Mouse (Mus musculus) hindbrain, embryonic 13.5 days (tissue): ENCODE measurements around the gene Gstm2. TPM values are rescaled to one million over a fixed set of nuclear protein-coding genes. Genes with fewer than 3 reads are reported as not detected.
"Not testable (repeated sequence)": the region's sequence is repeated elsewhere in the genome, so short reads cannot be mapped to it uniquely, and the experiment has no call there.

ENCODE experiments used
- ATAC-seq: fragments of 200-750 bp; cut with Nextera tagmentation; 2 replicates; pipeline ENCODE4 v1.8.0; 2017; ENCODE audit warnings: moderate TSS enrichment; ENCODE audit not compliant: low FRiP score
- H3K27ac ChIP-seq: fragments of 300-500 bp; sonication (generic); 2 replicates; pipeline ENCODE4 v1.5.1; 2015; ENCODE audit warnings: inconsistent platforms, mild to moderate bottlenecking, moderate library complexity
- H3K27me3 ChIP-seq: fragments of 300-500 bp; sonication (generic); 2 replicates; pipeline ENCODE4 v1.6.1; 2015; ENCODE audit warnings: mild to moderate bottlenecking, inconsistent platforms
- H3K36me3 ChIP-seq: fragments of 300-500 bp; sonication (generic); 2 replicates; pipeline ENCODE4 v1.6.1; 2015; ENCODE audit warnings: mild to moderate bottlenecking, inconsistent platforms
- H3K4me1 ChIP-seq: fragments of 300-500 bp; sonication (generic); replicated peaks from 2 replicates; pipeline ENCODE4 v1.6.1; 2015; ENCODE audit warnings: inconsistent platforms
- H3K4me2 ChIP-seq: fragments of 300-500 bp; sonication (generic); 2 replicates; pipeline ENCODE4 v1.6.1; 2015; ENCODE audit warnings: inconsistent platforms, mild to moderate bottlenecking, moderate library complexity
- H3K4me3 ChIP-seq: fragments of 300-500 bp; sonication (generic); 2 replicates; pipeline ENCODE4 v1.5.1; 2015; ENCODE audit warnings: mild to moderate bottlenecking, inconsistent platforms
- H3K9ac ChIP-seq: fragments of 300-500 bp; sonication (generic); 2 replicates; pipeline ENCODE4 v1.6.1; 2015; ENCODE audit warnings: mild to moderate bottlenecking, inconsistent platforms
- H3K9me3 ChIP-seq: fragments of 300-500 bp; sonication (generic); 2 replicates; pipeline ENCODE4 v1.6.1; 2016; ENCODE audit warnings: inconsistent platforms
- WGBS: fragments of 180-500 bp; shearing (Covaris S2); methylation state at CpG from one replicate; pipeline ENCODE4 v1.1.7; 2015; 5-methylcytosine and 5-hydroxymethylcytosine counted together
- polyA plus RNA-seq: library from polyadenylated mRNA; unstranded; fragments of >200 nt; fragmentation: Nextera tagmentation; extraction: Ambion mirVana; gene quantifications from 2 replicates; pipeline ENCODE4 v1.2.1, GENCODE M21; 2015

Gene Gstm2
- polyA plus RNA-seq, 1 experiment from 2014 or later = 10.0 TPM

- no peak for ATAC-seq
- Histone ChIP-seq H3K9ac (no peak overlapping the region), H3K4me3 (no peak overlapping the region), H3K27me3 (no peaks in the 10 kb centered on the region), H3K4me1 (no peaks in the 10 kb centered on the region; the same call in 1 of the 2 replicates), H3K27ac (no peak overlapping the region), H3K9me3 (no peaks in the 10 kb centered on the region), H3K36me3 (no peaks in the 10 kb centered on the region), H3K4me2 (no peak overlapping the region)
- 79% methylated on average over 3 of the region's 3 CpGs for WGBS
Observed at GRCm38 (mm10) chr3:107983771-107984170, 2.5 kb downstream of the Gstm2 start.

- H3K9ac ChIP-seq = no peak overlapping the region
- no peaks in the 10 kb centered on the region for H3K27me3 ChIP-seq
- H3K4me2 ChIP-seq = no peak overlapping the region
- no peak overlapping the region for H3K4me3 ChIP-seq
- no peaks in the 10 kb centered on the region; the same call in 1 of the 2 replicates for H3K4me1 ChIP-seq
- WGBS = 85% methylated on average over 6 of the region's 6 CpGs
- no peaks in the 10 kb centered on the region for H3K9me3 ChIP-seq
- no peaks in the 10 kb centered on the region for H3K36me3 ChIP-seq
- ATAC-seq = no peak
- no peak overlapping the region for H3K27ac ChIP-seq
Observed at GRCm38 (mm10) chr3:107982726-107983125, 3.5 kb downstream of the Gstm2 start.

GRCm38 (mm10) chr3:107981261-107981660 is 5.0 kb downstream of the Gstm2 start:
- H3K36me3 ChIP-seq = no peaks in the 10 kb centered on the region
- no peak for ATAC-seq
- no peak overlapping the region for H3K4me2 ChIP-seq
- no peak overlapping the region for H3K4me3 ChIP-seq
- H3K9ac ChIP-seq = no peak overlapping the region
- H3K27me3 ChIP-seq = no peaks in the 10 kb centered on the region
- WGBS = 62% methylated on average over 3 of the region's 3 CpGs
- H3K27ac ChIP-seq = no peak overlapping the region
- H3K9me3 ChIP-seq = no peaks in the 10 kb centered on the region
- H3K4me1 ChIP-seq = no peaks in the 10 kb centered on the region

GRCm38 (mm10) chr3:107977691-107978090 is 8.6 kb downstream of the Gstm2 start:
- Histone ChIP-seq H3K9me3 (no peaks in the 10 kb centered on the region), H3K4me1 (no peaks in the 10 kb centered on the region), H3K27ac (no peak overlapping the region), H3K27me3 (no peaks in the 10 kb centered on the region), H3K9ac (no peak overlapping the region), H3K36me3 (no peaks in the 10 kb centered on the region), H3K4me2 (no peak overlapping the region), H3K4me3 (no peak overlapping the region)
- ATAC-seq = no peak
- 87% methylated on average over 3 of the region's 3 CpGs for WGBS

GRCm38 (mm10) chr3:107974237-107974636 is 12.0 kb downstream of the Gstm2 start:
- WGBS = 93% methylated on average over 1 of the region's 1 CpGs

GRCm38 (mm10) chr3:107972070-107972469 is 14.2 kb downstream of the Gstm2 start:
- Histone ChIP-seq H3K4me3 (no peak overlapping the region), H3K4me2 (no peak overlapping the region), H3K27ac (no peak overlapping the region), H3K9ac (no peak overlapping the region), H3K36me3 (no peaks in the 10 kb centered on the region), H3K27me3 (no peaks in the 10 kb centered on the region), H3K9me3 (no peaks in the 10 kb centered on the region), H3K4me1 (no peaks in the 10 kb centered on the region)
- 94% methylated on average over 3 of the region's 3 CpGs for WGBS
- no peak for ATAC-seq

More at GRCm38 (mm10) chr3:107974237-107974636, 12.0 kb downstream of the Gstm2 start:
- Histone ChIP-seq H3K27me3 (no peaks in the 10 kb centered on the region), H3K9ac (no peak overlapping the region), H3K36me3 (no peaks in the 10 kb centered on the region), H3K4me2 (no peak overlapping the region), H3K27ac (no peak overlapping the region), H3K4me1 (no peaks in the 10 kb centered on the region), H3K9me3 (no peaks in the 10 kb centered on the region), H3K4me3 (no peak overlapping the region)
- no peak for ATAC-seq

- not testable (repeated sequence) for H3K4me3 ChIP-seq, H3K36me3 ChIP-seq, H3K4me2 ChIP-seq, H3K27me3 ChIP-seq, H3K27ac ChIP-seq, ATAC-seq, H3K9me3 ChIP-seq, H3K9ac ChIP-seq, H3K4me1 ChIP-seq
- 59% methylated on average over 3 of the region's 3 CpGs for WGBS
Observed at GRCm38 (mm10) chr3:107971101-107971500, 15.2 kb downstream of the Gstm2 start.

GRCm38 (mm10) chr3:107968724-107969395 is 17.4 kb downstream of the Gstm2 start, which contains the start of gene Gstm3:
Gene Gstm3 (minus strand): TSS chr3:107969283.
- no peak within 1 kb of the TSS for H3K9ac ChIP-seq
- H3K36me3 ChIP-seq = no peaks in the 10 kb centered on the region
- H3K4me2 ChIP-seq = no peak within 1 kb of the TSS
- H3K9me3 ChIP-seq = no peaks in the 10 kb centered on the region
- WGBS = 65% methylated on average over 13 of the region's 13 CpGs
- peaks cover 5% of the 10 kb centered on the region for H3K4me1 ChIP-seq
- ATAC-seq = no peak
- H3K27me3 ChIP-seq = no peaks in the 10 kb centered on the region
- no peak within 1 kb of the TSS for H3K4me3 ChIP-seq
- H3K27ac ChIP-seq = no peak within 1 kb of the TSS

GRCm38 (mm10) chr3:107966631-107967030 is 19.6 kb downstream of the Gstm2 start:
- Histone ChIP-seq H3K4me2 (no peak overlapping the region), H3K27me3 (no peaks in the 10 kb centered on the region), H3K4me3 (no peak overlapping the region), H3K9ac (no peak overlapping the region), H3K36me3 (no peaks in the 10 kb centered on the region), H3K9me3 (no peaks in the 10 kb centered on the region), H3K27ac (no peak overlapping the region), H3K4me1 (peaks cover 5% of the 10 kb centered on the region)
- no peak for ATAC-seq
- WGBS = 97% methylated on average over 5 of the region's 5 CpGs

- H3K4me3 ChIP-seq = no peak overlapping the region
- no peaks in the 10 kb centered on the region for H3K27me3 ChIP-seq
- H3K36me3 ChIP-seq = no peaks in the 10 kb centered on the region
- peaks cover 5% of the 10 kb centered on the region for H3K4me1 ChIP-seq
- no peak overlapping the region for H3K9ac ChIP-seq
- 68% methylated on average over 1 of the region's 1 CpGs for WGBS
- no peak overlapping the region for H3K27ac ChIP-seq
- no peak for ATAC-seq
- no peaks in the 10 kb centered on the region for H3K9me3 ChIP-seq
- no peak overlapping the region for H3K4me2 ChIP-seq
Observed at GRCm38 (mm10) chr3:107965592-107965991, 20.7 kb downstream of the Gstm2 start.

- Histone ChIP-seq H3K4me3 (no peak overlapping the region), H3K27me3 (no peaks in the 10 kb centered on the region), H3K4me1 (peaks cover 5% of the 10 kb centered on the region), H3K9me3 (no peaks in the 10 kb centered on the region), H3K36me3 (no peaks in the 10 kb centered on the region), H3K9ac (no peak overlapping the region), H3K27ac (no peak overlapping the region), H3K4me2 (no peak overlapping the region)
- WGBS = 71% methylated on average over 5 of the region's 5 CpGs
- ATAC-seq = no peak
Observed at GRCm38 (mm10) chr3:107964656-107965308, 21.5 kb downstream of the Gstm2 start.

GRCm38 (mm10) chr3:107964026-107964425 is 22.2 kb downstream of the Gstm2 start:
- Histone ChIP-seq H3K4me1 (peaks cover 5% of the 10 kb centered on the region), H3K27ac (no peak overlapping the region), H3K9ac (no peak overlapping the region), H3K27me3 (no peaks in the 10 kb centered on the region), H3K4me3 (no peak overlapping the region), H3K4me2 (no peak overlapping the region), H3K36me3 (no peaks in the 10 kb centered on the region), H3K9me3 (no peaks in the 10 kb centered on the region)
- no peak for ATAC-seq
- WGBS = 86% methylated on average over 4 of the region's 4 CpGs

GRCm38 (mm10) chr3:107955260-107955659 is 31.0 kb downstream of the Gstm2 start:
- not testable (repeated sequence) for ATAC-seq, H3K36me3 ChIP-seq, H3K9me3 ChIP-seq, H3K4me3 ChIP-seq, H3K4me2 ChIP-seq, H3K4me1 ChIP-seq, H3K9ac ChIP-seq, H3K27me3 ChIP-seq, H3K27ac ChIP-seq
- WGBS = 97% methylated on average over 9 of the region's 9 CpGs
